Mouse (Mus musculus): Measurements from ENCODE around the gene Olfr582.

The Olfr582 gene

DNA sequence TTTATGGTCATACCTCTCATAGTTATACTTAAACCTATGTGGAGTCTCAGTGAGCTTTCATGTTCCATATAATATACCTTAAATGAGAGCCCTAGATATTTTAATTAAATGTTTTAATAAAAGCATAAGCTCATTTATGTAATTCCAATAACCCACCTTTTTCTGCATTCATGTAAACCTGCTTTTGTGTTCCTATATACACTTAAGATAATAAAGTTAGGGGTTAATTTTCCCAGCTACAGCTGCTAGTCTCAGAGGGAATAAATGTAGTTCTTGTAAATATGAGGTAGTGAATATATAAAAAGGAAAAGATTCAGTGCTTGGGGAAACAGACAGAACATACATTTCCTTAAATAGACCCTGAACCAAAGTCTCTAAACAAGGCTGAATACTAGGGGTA is at the start of gene Olfr582:
Gene Olfr582, plus strand, starts transcription at position 301 of the 400 bp plus-strand sequence.
- TF ChIP-seq POU5F1 (IDR thresholded peaks at IDR 0.05; ENCODE audit: borderline replicate concordance, low read length): no peak
- TF ChIP-seq CTCF (conservative IDR thresholded peaks at IDR 0.05; ENCODE audit: low read length): no peak
- TF ChIP-seq NANOG (IDR thresholded peaks at IDR 0.05; ENCODE audit: borderline replicate concordance, low read length): no peak
- Histone ChIP-seq H3K4me3 (replicated peaks; ENCODE audit: low read length) (no peak within 1 kb of the TSS), H3K4me1 (replicated peaks; ENCODE audit: low read depth, low read length) (no peaks in the 10 kb centered on the region), H3K36me3 (ENCODE audit: insufficient read depth, low read length) (no peaks in the 10 kb centered on the region), H3K27me3 (ENCODE audit: insufficient read depth, low read length) (no peaks in the 10 kb centered on the region), H3K9me3 (ENCODE audit: low read length) (no peaks in the 10 kb centered on the region)

DNA sequence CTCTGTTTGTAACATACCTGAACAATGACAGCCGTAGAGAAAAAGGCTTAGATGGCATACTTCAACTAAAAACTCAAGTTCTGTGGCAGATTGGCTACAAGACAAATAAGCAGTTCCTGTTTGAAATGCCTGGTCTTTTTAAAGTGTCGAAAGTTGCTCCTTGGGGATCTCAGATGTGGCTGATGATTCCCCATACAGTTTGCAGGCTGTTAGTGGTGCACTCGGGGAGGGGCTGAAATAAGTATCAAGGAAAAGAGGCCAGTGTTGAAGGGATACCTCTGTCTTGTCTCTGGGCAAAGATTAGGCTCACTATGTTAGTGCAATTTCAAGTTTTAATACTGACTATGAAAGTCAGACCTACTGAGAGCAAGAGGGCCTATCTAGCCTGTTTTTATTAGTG is 48.6 kb upstream of the Olfr582 start, which contains the start of gene Olfr578:
Gene Olfr578, minus strand, starts transcription at position 101 of the 400 bp plus-strand sequence.
- H3K4me3 ChIP-seq (replicated peaks; ENCODE audit: low read length): no peak within 1 kb of the TSS
- no peaks in the 10 kb centered on the region for H3K4me1 ChIP-seq (replicated peaks; ENCODE audit: low read depth, low read length)
- H3K36me3 ChIP-seq (ENCODE audit: insufficient read depth, low read length): no peaks in the 10 kb centered on the region
- TF ChIP-seq POU5F1 (IDR thresholded peaks at IDR 0.05; ENCODE audit: borderline replicate concordance, low read length): no peak
- no peak for TF ChIP-seq NANOG (IDR thresholded peaks at IDR 0.05; ENCODE audit: borderline replicate concordance, low read length)
- TF ChIP-seq CTCF (conservative IDR thresholded peaks at IDR 0.05; ENCODE audit: low read length): no peak
- no peaks in the 10 kb centered on the region for H3K27me3 ChIP-seq (ENCODE audit: insufficient read depth, low read length)
- no peaks in the 10 kb centered on the region for H3K9me3 ChIP-seq (ENCODE audit: low read length)

DNA sequence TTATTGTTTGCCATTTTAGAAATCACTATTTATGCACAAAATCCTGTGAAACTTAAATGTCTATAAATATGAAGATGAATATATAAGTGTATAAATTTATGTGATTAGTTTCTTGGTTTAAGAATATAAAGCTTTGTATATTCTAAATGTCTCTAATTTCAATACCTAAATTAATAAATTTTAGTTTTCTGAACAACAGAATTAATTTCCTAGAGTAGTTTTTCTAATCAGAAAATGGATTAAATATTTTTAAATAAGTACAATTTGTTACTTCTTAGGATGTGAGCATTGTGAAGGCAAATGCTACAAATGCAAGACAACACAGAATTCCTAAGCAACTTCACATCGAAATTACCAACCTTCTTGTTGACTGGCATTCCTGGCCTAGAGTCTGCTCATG is 13.2 kb downstream of the Olfr582 start, which contains the start of gene Olfr583:
Gene Olfr583, plus strand, starts transcription at position 301 of the 400 bp plus-strand sequence.
- Histone ChIP-seq H3K9me3 (ENCODE audit: low read length) (no peaks in the 10 kb centered on the region), H3K27me3 (ENCODE audit: insufficient read depth, low read length) (no peaks in the 10 kb centered on the region), H3K4me3 (replicated peaks; ENCODE audit: low read length) (no peak within 1 kb of the TSS), H3K4me1 (replicated peaks; ENCODE audit: low read depth, low read length) (no peaks in the 10 kb centered on the region), H3K36me3 (ENCODE audit: insufficient read depth, low read length) (no peaks in the 10 kb centered on the region)
- no peak for TF ChIP-seq CTCF (conservative IDR thresholded peaks at IDR 0.05; ENCODE audit: low read length)
- no peak for TF ChIP-seq NANOG (IDR thresholded peaks at IDR 0.05; ENCODE audit: borderline replicate concordance, low read length)
- no peak for TF ChIP-seq POU5F1 (IDR thresholded peaks at IDR 0.05; ENCODE audit: borderline replicate concordance, low read length)

DNA sequence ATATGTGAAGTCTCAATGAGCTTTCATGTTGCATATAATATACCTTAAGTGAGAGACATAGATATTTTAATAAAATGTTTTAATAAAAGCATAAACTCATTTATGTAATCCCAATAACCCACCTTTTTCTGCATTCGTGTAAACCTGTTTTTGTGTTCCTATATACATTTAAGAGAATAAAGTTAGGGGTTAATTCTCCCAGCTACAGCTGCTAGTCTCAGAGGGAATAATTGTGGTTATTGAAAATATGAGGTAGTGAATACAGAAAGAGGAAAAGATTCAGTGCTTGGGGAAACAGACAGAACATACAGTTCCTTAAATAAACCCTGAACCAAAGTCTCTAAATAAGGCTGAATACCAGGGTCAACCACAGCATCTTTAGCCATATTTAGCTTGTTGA is 43.8 kb downstream of the Olfr582 start, which contains the start of gene Olfr584:
Gene Olfr584, plus strand, starts transcription at position 301 of the 400 bp plus-strand sequence.
- no peaks in the 10 kb centered on the region for H3K27me3 ChIP-seq (ENCODE audit: insufficient read depth, low read length)

More for the DNA sequence above, 43.8 kb downstream of the Olfr582 start, which contains the start of gene Olfr584:
- no peaks in the 10 kb centered on the region for H3K4me1 ChIP-seq (replicated peaks; ENCODE audit: low read depth, low read length)
- no peak within 1 kb of the TSS for H3K4me3 ChIP-seq (replicated peaks; ENCODE audit: low read length)
- TF ChIP-seq CTCF (conservative IDR thresholded peaks at IDR 0.05; ENCODE audit: low read length) (no peak), NANOG (IDR thresholded peaks at IDR 0.05; ENCODE audit: borderline replicate concordance, low read length) (no peak), POU5F1 (IDR thresholded peaks at IDR 0.05; ENCODE audit: borderline replicate concordance, low read length) (no peak)
- peaks cover 39% of the 10 kb centered on the region for H3K9me3 ChIP-seq (ENCODE audit: low read length)
- H3K36me3 ChIP-seq (ENCODE audit: insufficient read depth, low read length): no peaks in the 10 kb centered on the region

All from E14TG2a.4 (cell line).